Mouse (Mus musculus): ENCODE results near the gene Tex21. TPM values are rescaled to one million over a fixed set of nuclear protein-coding genes. Genes with fewer than 3 reads are reported as not detected.
"Not testable (repeated sequence)": the region's sequence is repeated elsewhere in the genome, so short reads cannot be mapped to it uniquely, and the experiment has no call there.

Tex21 gene
- polyA plus RNA-seq, 1 experiment from 2014 or later = not detected

DNA sequence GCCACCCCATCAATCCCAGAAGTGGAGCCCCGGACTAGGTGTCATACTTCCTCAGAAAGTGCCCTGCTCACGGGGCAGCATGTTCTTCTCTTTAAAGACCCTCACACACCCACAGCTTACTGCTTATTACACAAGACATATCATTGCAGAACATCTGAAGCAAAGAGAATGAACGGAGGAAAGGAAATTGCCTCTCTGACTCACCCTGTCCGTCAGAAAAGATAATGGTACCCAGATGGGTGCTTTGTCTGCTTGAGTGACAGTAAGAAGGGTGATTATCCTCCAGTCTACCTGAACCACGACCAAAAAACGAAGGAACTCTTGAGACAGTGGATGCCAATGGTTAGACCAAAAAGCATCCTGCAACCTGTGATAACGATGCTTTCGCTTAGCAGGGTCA, 65.1 kb downstream of the Tex21 start:
- Histone ChIP-seq H3K36me3 (ENCODE audit: control insufficient read depth, insufficient read depth, low read length) (no peaks in the 10 kb centered on the region), H3K4me3 (ENCODE audit: low read depth, low read length) (no peak overlapping the region), H3K9me3 (ENCODE audit: control insufficient read depth, low read length) (no peaks in the 10 kb centered on the region), H3K4me2 (ENCODE audit: low read length) (no peak overlapping the region), H3K4me1 (replicated peaks; ENCODE audit: control insufficient read depth, insufficient read depth, low read length) (no peaks in the 10 kb centered on the region), H3K27ac (ENCODE audit: low read depth) (no peak overlapping the region), H3K9ac (ENCODE audit: low read length) (no peak overlapping the region), H3K27me3 (replicated peaks; ENCODE audit: control insufficient read depth, insufficient read depth, low read length) (0 out of 2 replicates have a peak, but pooled peaks cover 1% of the 10 kb centered on the region)
- no peak for DNase-seq (ENCODE audit: low spot score)
- no peak for ATAC-seq (replicated peaks; ENCODE audit: low FRiP score, low TSS enrichment, low read depth)
- 74% methylated on average over 8 of the region's 8 CpGs for WGBS

DNA sequence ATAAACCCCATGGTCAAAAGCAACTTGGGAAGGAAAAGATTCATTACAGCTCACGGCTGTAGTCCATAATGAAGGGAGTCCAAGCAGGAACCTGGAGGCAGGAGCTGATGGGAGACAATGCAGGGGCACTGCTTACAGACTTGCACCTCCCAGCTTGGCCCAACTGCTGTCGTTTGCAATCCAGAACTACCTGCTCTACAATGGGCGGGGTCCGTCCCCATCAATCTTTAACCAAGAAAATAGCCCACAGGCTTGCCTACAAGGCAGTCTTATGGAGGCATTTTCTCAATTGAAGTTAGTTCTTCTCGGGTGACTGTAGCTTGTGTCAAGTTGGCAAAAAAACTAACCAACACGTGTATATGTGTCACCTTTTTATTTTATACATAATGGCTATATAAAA, 66.1 kb downstream of the Tex21 start:
- H3K27ac ChIP-seq (ENCODE audit: low read depth) = no peak overlapping the region
- H3K36me3 ChIP-seq (ENCODE audit: control insufficient read depth, insufficient read depth, low read length) = no peaks in the 10 kb centered on the region
- H3K4me1 ChIP-seq (replicated peaks; ENCODE audit: control insufficient read depth, insufficient read depth, low read length) = no peaks in the 10 kb centered on the region
- DNase-seq (ENCODE audit: low spot score) (no peak), ATAC-seq (replicated peaks; ENCODE audit: low FRiP score, low TSS enrichment, low read depth) (no peak)
- 55% methylated on average over 6 of the region's 6 CpGs for WGBS
- no peaks in the 10 kb centered on the region for H3K9me3 ChIP-seq (ENCODE audit: control insufficient read depth, low read length)
- H3K9ac ChIP-seq (ENCODE audit: low read length) = no peak overlapping the region
- H3K27me3 ChIP-seq (replicated peaks; ENCODE audit: control insufficient read depth, insufficient read depth, low read length) = 0 out of 2 replicates have a peak, but pooled peaks cover 7% of the 10 kb centered on the region
- H3K4me2 ChIP-seq (ENCODE audit: low read length) = no peak overlapping the region
- no peak overlapping the region for H3K4me3 ChIP-seq (ENCODE audit: low read depth, low read length)

DNA sequence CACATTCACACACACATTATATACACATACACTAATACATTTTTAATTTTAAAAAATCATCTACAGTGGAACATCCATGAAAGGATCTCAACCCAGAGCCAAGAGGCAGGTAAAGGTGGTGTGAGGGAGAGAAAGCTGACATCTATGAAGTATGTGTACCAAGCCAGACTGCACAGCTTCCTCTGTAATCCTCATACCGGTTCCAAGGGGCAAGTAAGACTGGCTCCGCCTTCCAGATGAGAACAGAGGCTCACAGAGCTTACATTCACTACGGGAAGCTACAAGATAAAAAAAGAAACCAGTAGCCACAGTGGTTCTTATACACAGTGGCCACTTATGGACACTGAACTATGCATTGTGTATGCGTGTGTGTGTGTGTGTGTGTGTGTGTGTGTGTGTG, 67.0 kb downstream of the Tex21 start:
- no peak overlapping the region for H3K4me2 ChIP-seq (ENCODE audit: low read length)
- no peak overlapping the region for H3K4me3 ChIP-seq (ENCODE audit: low read depth, low read length)
- H3K4me1 ChIP-seq (replicated peaks; ENCODE audit: control insufficient read depth, insufficient read depth, low read length) = no peaks in the 10 kb centered on the region
- ATAC-seq (replicated peaks; ENCODE audit: low FRiP score, low TSS enrichment, low read depth) (no peak), DNase-seq (ENCODE audit: low spot score) (no peak)
- 0 out of 2 replicates have a peak, but pooled peaks cover 7% of the 10 kb centered on the region for H3K27me3 ChIP-seq (replicated peaks; ENCODE audit: control insufficient read depth, insufficient read depth, low read length)
- H3K9ac ChIP-seq (ENCODE audit: low read length) = no peak overlapping the region
- H3K36me3 ChIP-seq (ENCODE audit: control insufficient read depth, insufficient read depth, low read length) = no peaks in the 10 kb centered on the region
- WGBS = 45% methylated on average over 4 of the region's 4 CpGs
- H3K27ac ChIP-seq (ENCODE audit: low read depth) = no peak overlapping the region
- no peaks in the 10 kb centered on the region for H3K9me3 ChIP-seq (ENCODE audit: control insufficient read depth, low read length)

DNA sequence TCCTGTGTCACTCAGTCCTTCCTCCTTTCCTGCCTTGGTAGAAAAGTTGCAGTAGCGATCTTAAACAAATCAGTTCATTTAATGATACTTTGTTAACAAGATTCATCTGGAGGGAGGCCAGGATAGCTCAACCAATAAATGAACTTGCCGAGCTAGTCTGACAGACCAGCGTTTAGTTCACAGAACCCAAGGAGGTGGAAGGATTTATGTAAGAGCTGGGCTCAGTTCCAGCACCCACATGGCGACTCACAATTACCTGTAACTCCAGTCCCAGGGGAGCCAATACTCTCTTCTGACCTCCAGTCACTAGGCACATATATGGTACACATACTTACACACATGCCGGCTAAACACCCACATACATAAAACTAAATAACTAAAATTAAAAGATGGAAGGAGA, 67.5 kb downstream of the Tex21 start:
- Histone ChIP-seq H3K27ac (ENCODE audit: low read depth) (no peak overlapping the region), H3K4me1 (replicated peaks; ENCODE audit: control insufficient read depth, insufficient read depth, low read length) (no peaks in the 10 kb centered on the region), H3K9me3 (ENCODE audit: control insufficient read depth, low read length) (no peaks in the 10 kb centered on the region), H3K4me3 (ENCODE audit: low read depth, low read length) (no peak overlapping the region), H3K36me3 (ENCODE audit: control insufficient read depth, insufficient read depth, low read length) (no peaks in the 10 kb centered on the region), H3K27me3 (replicated peaks; ENCODE audit: control insufficient read depth, insufficient read depth, low read length) (0 out of 2 replicates have a peak, but pooled peaks cover 7% of the 10 kb centered on the region), H3K9ac (ENCODE audit: low read length) (no peak overlapping the region), H3K4me2 (ENCODE audit: low read length) (no peak overlapping the region)
- ATAC-seq (replicated peaks; ENCODE audit: low FRiP score, low TSS enrichment, low read depth) = no peak
- WGBS = 59% methylated on average over 5 of the region's 5 CpGs
- no peak for DNase-seq (ENCODE audit: low spot score)

DNA sequence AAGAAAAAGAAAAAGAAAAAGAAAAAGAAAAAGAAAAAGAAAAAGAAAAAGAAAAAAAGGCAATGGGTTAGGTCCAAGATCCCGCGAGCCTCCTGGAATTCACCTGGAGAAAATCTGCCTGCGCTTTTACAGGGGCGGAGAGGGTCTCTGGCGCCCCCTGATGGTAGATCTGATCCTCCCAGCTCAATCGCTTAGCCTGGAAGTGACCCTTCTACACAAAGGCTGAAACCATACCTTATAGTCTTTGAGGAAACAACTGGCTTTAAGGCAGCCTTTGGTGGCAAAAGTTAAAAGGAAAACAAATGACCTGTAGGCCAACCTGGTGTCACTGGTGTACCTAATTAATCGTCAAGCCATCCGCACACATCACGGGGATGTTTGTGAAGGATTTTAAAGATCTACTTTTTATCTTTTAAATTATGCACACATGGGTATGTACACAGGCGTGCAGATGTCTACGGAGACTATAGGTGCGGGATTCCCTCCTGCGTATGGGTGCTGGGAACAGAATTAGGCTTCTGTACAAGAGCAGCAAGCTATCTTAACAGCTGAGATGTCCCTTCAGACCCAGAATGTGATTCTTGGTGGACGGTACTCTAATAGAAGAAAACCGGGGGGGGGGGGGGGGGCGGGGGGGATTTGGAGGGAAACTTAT, 68.6 kb downstream of the Tex21 start:
- H3K9me3 ChIP-seq (ENCODE audit: control insufficient read depth, low read length) = no peaks in the 10 kb centered on the region
- no peak overlapping the region for H3K27ac ChIP-seq (ENCODE audit: low read depth)
- H3K4me2 ChIP-seq (ENCODE audit: low read length) = peak overlapping the region; percentile 97
- H3K4me3 ChIP-seq (ENCODE audit: low read depth, low read length) = peak overlapping the region; percentile 43
- ATAC-seq (replicated peaks; ENCODE audit: low FRiP score, low TSS enrichment, low read depth) (peak; percentile 61; the same call in 1 of the 2 replicates), DNase-seq (ENCODE audit: low spot score) (peak; percentile 89)
- no peaks in the 10 kb centered on the region for H3K4me1 ChIP-seq (replicated peaks; ENCODE audit: control insufficient read depth, insufficient read depth, low read length)
- 0 out of 2 replicates have a peak, but pooled peaks cover 7% of the 10 kb centered on the region for H3K27me3 ChIP-seq (replicated peaks; ENCODE audit: control insufficient read depth, insufficient read depth, low read length)
- WGBS = 38% methylated on average over 16 of the region's 16 CpGs
- H3K36me3 ChIP-seq (ENCODE audit: control insufficient read depth, insufficient read depth, low read length) = no peaks in the 10 kb centered on the region
- no peak overlapping the region for H3K9ac ChIP-seq (ENCODE audit: low read length)

DNA sequence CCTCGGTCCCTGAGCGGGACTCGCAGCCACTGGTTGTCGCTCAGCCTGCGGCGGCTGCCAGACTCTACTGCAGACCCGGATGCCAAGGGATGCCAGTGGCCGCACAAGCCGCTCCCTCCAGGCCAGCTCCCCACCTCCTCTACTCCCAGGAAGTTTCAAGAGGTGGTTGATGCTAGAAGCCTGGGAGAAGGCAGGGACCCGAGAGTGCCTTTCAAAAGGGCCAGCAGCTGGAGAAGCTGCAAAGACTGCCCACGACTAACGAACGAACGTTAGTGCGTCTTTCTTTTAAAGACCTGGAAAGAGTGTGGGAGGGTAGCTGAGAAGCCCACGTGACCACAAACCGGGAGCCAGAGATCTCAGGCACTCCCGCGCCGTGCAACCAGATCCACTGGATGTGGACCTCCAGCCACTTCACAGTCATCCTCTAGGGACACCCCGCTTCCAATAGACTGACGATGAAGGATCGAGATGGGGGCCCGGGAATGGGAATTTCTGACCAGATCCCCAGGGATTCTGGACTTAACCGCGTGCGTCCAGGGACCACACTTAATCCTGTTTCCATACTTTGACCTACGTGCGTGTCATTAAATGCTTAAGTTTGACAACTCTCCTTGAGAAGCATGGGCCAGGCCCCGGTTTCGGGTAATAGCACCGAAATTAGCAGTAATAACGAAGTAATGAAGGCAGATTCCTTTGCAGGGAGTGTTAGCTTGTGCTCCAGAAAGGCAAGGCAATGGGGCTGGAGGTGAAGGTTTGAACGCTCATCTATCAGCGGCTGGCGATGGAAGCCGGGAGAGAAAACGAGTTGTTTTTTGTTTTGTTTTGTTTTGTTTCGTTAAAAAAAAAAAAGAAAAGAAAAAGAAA, 69.3 kb downstream of the Tex21 start, which contains the start of gene Esr2:
TSS of gene Esr2 (minus strand) at position 260 of the 864 bp plus-strand sequence.
- Histone ChIP-seq H3K27me3 (replicated peaks; ENCODE audit: control insufficient read depth, insufficient read depth, low read length) (0 out of 2 replicates have a peak, but pooled peaks cover 7% of the 10 kb centered on the region), H3K27ac (ENCODE audit: low read depth) (no peak within 1 kb of the TSS), H3K9ac (ENCODE audit: low read length) (peak within 1 kb of the TSS; percentile 27; the same call in 1 of the 2 replicates), H3K36me3 (ENCODE audit: control insufficient read depth, insufficient read depth, low read length) (no peaks in the 10 kb centered on the region), H3K4me2 (ENCODE audit: low read length) (peak within 1 kb of the TSS; percentile 97), H3K4me3 (ENCODE audit: low read depth, low read length) (peak within 1 kb of the TSS; percentile 43), H3K9me3 (ENCODE audit: control insufficient read depth, low read length) (no peaks in the 10 kb centered on the region), H3K4me1 (replicated peaks; ENCODE audit: control insufficient read depth, insufficient read depth, low read length) (no peaks in the 10 kb centered on the region)
- under 1% methylated on average over 39 of the region's 39 CpGs for WGBS
- peak; percentile 63; the same call in 1 of the 2 replicates for ATAC-seq (replicated peaks; ENCODE audit: low FRiP score, low TSS enrichment, low read depth)
- peak; percentile 74 for DNase-seq (ENCODE audit: low spot score)

DNA sequence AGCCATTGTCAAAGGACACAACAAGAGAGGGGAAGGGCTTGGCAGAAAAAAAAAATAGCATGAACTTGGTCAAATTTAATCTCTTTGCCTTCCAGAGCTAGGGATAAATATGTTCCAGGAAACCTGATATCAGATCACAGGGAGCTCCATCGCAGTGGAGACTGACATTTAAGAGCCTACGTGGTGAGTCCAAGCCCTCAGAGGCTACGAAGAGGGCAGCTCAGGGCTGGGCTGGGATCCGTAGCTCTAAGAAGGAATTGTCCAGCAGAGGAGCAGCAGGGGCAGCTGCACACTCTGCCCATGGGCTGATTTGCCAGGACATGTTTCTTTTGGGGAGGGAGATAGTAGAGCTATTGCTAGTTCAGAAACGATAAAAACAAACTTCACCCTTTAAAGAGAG, 80.9 kb downstream of the Tex21 start:
- ATAC-seq (replicated peaks; ENCODE audit: low FRiP score, low TSS enrichment, low read depth) (no peak), DNase-seq (ENCODE audit: low spot score) (no peak)
- H3K9ac ChIP-seq (ENCODE audit: low read length) = no peak overlapping the region
- no peak overlapping the region for H3K4me3 ChIP-seq (ENCODE audit: low read depth, low read length)
- no peaks in the 10 kb centered on the region for H3K27me3 ChIP-seq (replicated peaks; ENCODE audit: control insufficient read depth, insufficient read depth, low read length)
- H3K36me3 ChIP-seq (ENCODE audit: control insufficient read depth, insufficient read depth, low read length) = no peaks in the 10 kb centered on the region
- no peaks in the 10 kb centered on the region for H3K9me3 ChIP-seq (ENCODE audit: control insufficient read depth, low read length)
- H3K4me2 ChIP-seq (ENCODE audit: low read length) = no peak overlapping the region
- H3K4me1 ChIP-seq (replicated peaks; ENCODE audit: control insufficient read depth, insufficient read depth, low read length) = no peaks in the 10 kb centered on the region
- no peak overlapping the region for H3K27ac ChIP-seq (ENCODE audit: low read depth)
- 44% methylated on average over 5 of the region's 5 CpGs for WGBS

DNA sequence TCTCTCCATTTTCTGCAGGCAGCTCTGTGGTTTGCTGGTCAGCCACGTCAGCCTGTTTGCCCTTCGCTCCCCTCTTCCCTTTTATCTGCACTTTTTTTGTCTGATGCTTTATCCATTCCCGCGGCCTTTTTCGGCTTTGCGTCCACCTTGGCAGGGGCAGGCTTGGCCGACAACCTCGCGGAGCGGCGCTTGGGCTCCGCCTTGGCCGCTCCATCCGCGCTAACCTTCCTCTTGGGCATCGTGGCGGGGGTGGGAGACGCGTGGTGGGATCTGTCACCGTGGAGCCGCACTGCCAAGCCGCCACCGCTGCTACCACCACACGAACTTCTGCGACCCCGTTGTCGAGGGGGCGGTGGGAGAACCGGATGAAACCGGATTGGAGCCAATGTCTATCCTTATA, 94.2 kb downstream of the Tex21 start:
- 11% methylated on average over 30 of the region's 30 CpGs for WGBS
- not testable (repeated sequence) for H3K9me3 ChIP-seq (ENCODE audit: control insufficient read depth, low read length); ATAC-seq (replicated peaks; ENCODE audit: low FRiP score, low TSS enrichment, low read depth); H3K4me1 ChIP-seq (replicated peaks; ENCODE audit: control insufficient read depth, insufficient read depth, low read length); H3K27me3 ChIP-seq (replicated peaks; ENCODE audit: control insufficient read depth, insufficient read depth, low read length); H3K36me3 ChIP-seq (ENCODE audit: control insufficient read depth, insufficient read depth, low read length); H3K27ac ChIP-seq (ENCODE audit: low read depth)
- DNase-seq (ENCODE audit: low spot score) = peak; percentile 56
- Histone ChIP-seq H3K4me2 (ENCODE audit: low read length) (peak overlapping the region; percentile 55), H3K4me3 (ENCODE audit: low read depth, low read length) (peak overlapping the region; percentile 29), H3K9ac (ENCODE audit: low read length) (0 out of 2 replicates have a peak overlapping the region, but pooled peaks have one; percentile 16)

Data from intestine, embryonic 14.5 days (tissue).